Mouse (Mus musculus) adipose tissue, adult 10 weeks (tissue): ENCODE measurements around the gene Pum2. TPM values are rescaled to one million over a fixed set of nuclear protein-coding genes. Genes with fewer than 3 reads are reported as not detected.

Experiments used
- polyA plus RNA-seq: library from polyadenylated mRNA; stranded (reverse); fragments of 350-450 nt; fragmentation: Illumina TruSeq; extraction: RNeasy Lipid Tissue Mini Kit (QIAGEN cat#74804); gene quantifications from one replicate; pipeline ENCODE4 v1.2.3, GENCODE M21; 2014; ENCODE audit warnings: low read depth, low replicate concordance

Gene Pum2
- polyA plus RNA-seq, result 53.4 TPM

DNA sequence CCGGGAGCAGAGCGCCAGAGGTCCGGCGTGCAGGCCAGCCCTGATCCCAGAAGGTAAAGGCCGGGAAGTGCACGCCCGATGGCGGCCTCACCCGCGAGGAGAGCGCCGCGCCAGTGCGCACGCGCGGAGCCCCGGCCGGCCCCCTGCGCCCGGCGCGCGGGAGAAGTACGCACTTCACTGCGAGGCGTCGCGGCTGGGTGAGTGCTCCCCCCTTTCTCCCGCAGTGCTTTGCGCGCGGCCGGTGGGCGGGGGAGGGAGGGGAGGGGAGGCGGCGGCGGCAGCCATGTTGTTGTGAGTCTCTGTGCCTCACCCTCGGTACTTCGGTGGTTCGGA, at the start of gene Pum2:
Gene Pum2, plus strand, starts transcription at position 161 of the 333 bp plus-strand sequence.

DNA sequence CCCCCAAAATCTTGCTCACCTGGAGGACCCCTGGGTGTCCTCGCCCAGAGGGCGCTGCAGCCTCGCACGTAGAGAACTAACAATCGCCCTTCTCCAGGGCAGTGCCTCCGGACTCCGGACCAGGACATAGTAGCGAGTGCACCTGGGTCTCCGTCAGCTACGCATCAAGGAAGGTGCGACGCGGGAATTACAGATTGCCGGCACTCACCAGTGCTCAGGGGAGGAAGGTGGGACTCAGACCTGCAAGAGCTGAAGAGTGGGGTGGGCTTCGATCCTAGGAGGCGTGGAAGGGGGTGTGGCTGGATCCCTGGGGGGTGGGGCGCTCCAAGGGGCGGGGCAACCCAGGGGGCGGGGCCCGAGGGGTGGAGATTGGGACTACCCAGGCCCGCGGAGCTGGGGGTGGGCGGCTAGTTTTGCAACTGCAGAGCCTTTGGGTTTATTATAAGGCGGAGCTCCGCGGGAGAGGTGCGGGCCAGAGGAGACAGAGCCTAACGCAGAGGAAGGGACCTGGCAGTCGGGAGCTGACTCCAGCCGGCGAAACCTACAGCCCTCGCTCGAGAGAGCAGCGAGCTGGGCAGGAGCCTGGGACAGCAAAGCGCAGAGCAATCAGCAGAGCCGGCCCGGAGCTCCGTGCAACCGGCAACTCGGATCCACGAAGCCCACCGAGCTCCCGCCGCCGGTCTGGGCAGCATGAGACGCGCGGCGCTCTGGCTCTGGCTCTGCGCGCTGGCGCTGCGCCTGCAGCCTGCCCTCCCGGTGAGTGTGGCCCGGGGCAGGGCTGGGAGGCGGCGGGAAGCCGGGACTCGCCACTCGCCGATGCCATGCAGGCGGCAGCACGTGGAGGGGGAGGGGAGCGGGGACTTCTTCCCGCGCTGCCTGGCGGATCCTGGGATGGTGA, 97.3 kb downstream of the Pum2 start, which contains the start of gene Sdc1:
Gene Sdc1, plus strand, starts transcription at position 378 of the 898 bp plus-strand sequence.

Other genes starting within 250 kb of the Pum2 start
- 130 TPM for gene Rhob, start 174.1 kb upstream of the Pum2 start, polyA plus RNA-seq
- gene Slc7a15, start 75.1 kb upstream of the Pum2 start, polyA plus RNA-seq, result 1.8 TPM
- gene Sdc1, start 97.2 kb downstream of the Pum2 start, polyA plus RNA-seq, result 90.6 TPM
- gene Laptm4a, start 247.5 kb downstream of the Pum2 start, polyA plus RNA-seq, result 481 TPM